Mouse (Mus musculus): ENCODE data around the gene Cdnf. TPM values are rescaled to one million over a fixed set of nuclear protein-coding genes. Genes with fewer than 3 reads are reported as not detected.

Gene Cdnf
- 0.02 TPM in 1 of 2 replicates, not detected in the other for polyA plus RNA-seq (2012)

DNA sequence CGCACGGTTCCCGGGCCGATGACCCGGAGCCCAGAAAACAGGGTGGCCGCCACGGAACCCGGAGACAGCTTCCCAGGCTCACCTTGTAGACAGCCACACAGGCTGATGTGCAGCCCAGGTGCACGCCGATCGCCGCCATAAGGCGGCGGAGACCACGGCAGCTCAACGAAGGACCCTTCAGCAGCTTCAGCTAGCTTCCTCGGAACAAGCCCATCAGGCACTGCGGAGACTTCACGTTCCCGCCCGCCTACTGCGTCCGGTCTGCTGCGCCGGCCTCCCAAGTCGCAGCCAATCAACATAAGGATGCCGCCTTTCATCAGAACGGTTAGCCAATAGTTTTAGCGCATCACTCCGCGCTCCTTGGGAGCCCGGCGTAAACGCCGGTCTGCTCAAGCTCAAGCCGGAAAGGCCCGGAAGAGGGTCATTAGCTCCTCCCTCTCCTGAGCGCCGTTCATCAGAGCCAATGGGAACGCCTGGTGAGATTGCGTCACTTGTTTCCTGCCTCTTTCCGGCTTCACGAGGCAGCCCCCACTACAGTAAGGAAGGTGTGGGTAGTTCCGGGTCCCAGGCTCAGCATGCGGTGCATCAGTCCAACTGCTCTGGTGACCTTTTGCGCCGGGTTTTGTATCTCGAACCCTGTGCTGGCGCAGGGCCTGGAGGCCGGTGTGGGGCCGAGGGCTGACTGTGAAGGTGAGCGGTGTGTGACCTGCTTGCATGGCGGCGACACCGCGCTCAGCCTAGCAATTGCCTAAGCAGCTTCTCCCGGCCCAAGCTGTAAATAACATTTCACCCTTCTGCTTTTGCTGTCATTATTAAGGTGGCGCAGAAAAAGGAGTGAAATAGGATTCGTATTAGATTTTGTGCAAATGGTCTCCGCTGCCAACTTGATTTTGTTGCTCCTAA lies at the start of gene Cdnf, which contains the start of the genes Gm45902 and Hspa14:
Gene Cdnf (plus strand): TSS at position 479 of the 903 bp plus-strand sequence.
Gene Gm45902 (minus strand): TSS at position 239 of the 903 bp plus-strand sequence.
Gene Hspa14 (minus strand): TSS at position 263 of the 903 bp plus-strand sequence.
- TF ChIP-seq TAL1 (IDR thresholded peaks at IDR 0.05; ENCODE audit: low read length) (no peak), GATA1 (IDR thresholded peaks at IDR 0.05; ENCODE audit: low read length) (no peak)
- peak within 1 kb of the TSS; percentile 75 for H3K4me3 ChIP-seq (replicated peaks)
- H3K27me3 ChIP-seq (ENCODE audit: control insufficient read depth) = no peaks in the 10 kb centered on the region
- H3K4me1 ChIP-seq (ENCODE audit: control insufficient read depth) = peaks cover 24% of the 10 kb centered on the region
- peaks cover 36% of the 10 kb centered on the region for H3K36me3 ChIP-seq (ENCODE audit: control insufficient read depth)
- H3K9me3 ChIP-seq (ENCODE audit: control insufficient read depth, low read length) = no peaks in the 10 kb centered on the region

DNA sequence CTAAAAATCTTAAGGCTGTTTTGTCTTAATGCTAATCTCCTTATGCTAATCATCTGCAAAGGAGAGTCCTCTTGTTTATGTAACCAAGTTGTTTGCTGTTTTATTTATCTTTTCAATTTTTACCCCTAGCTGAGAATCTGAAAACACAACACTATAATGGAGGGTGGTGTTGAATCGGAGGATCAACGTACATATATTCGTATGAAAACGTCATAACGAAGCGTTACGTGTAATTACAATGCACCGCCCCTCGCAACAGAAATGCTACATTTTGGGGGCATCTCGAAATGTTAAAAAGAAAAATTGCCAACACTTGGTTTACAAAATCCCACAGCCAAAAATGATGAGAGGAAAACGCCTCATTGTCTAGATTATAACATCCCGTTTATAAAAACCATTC lies 38.9 kb upstream of the Cdnf start:
- H3K27me3 ChIP-seq (ENCODE audit: control insufficient read depth) = no peaks in the 10 kb centered on the region
- peaks cover 19% of the 10 kb centered on the region for H3K4me1 ChIP-seq (ENCODE audit: control insufficient read depth)
- no peaks in the 10 kb centered on the region for H3K9me3 ChIP-seq (ENCODE audit: control insufficient read depth, low read length)
- H3K36me3 ChIP-seq (ENCODE audit: control insufficient read depth) = peaks cover 33% of the 10 kb centered on the region
- TF ChIP-seq TAL1 (IDR thresholded peaks at IDR 0.05; ENCODE audit: low read length) (no peak), GATA1 (IDR thresholded peaks at IDR 0.05; ENCODE audit: low read length) (no peak)
- H3K4me3 ChIP-seq (replicated peaks) = peak overlapping the region; percentile 99

DNA sequence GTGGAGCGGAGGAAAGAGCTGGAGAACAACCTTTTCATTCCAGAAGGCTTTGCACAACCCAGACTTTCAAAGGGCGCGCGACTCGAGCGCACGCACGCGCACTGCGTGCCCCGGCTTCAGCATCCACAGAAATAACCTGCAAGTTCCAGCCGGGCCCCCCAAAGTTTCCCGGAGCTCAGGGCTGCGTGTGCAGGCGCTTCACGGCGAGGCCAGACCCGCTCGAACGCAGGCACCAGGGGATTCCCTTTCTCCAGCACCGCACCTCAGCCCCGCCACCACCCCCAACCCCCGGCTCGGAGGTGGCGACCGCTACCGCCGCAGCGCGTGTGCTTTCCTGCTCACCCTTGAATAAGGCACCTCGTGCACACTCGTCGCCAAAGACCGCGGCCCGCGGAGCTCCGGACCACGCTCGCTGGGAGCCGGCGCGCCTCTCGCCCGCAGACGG lies 38.4 kb upstream of the Cdnf start:
- Histone ChIP-seq H3K27me3 (ENCODE audit: control insufficient read depth) (no peaks in the 10 kb centered on the region), H3K4me3 (replicated peaks) (peak overlapping the region; percentile 99), H3K36me3 (ENCODE audit: control insufficient read depth) (peaks cover 28% of the 10 kb centered on the region), H3K4me1 (ENCODE audit: control insufficient read depth) (peaks cover 19% of the 10 kb centered on the region), H3K9me3 (ENCODE audit: control insufficient read depth, low read length) (0 out of 2 replicates have a peak, but pooled peaks cover 2% of the 10 kb centered on the region)
- no peak for TF ChIP-seq TAL1 (IDR thresholded peaks at IDR 0.05; ENCODE audit: low read length)
- TF ChIP-seq GATA1 (IDR thresholded peaks at IDR 0.05; ENCODE audit: low read length) = no peak

DNA sequence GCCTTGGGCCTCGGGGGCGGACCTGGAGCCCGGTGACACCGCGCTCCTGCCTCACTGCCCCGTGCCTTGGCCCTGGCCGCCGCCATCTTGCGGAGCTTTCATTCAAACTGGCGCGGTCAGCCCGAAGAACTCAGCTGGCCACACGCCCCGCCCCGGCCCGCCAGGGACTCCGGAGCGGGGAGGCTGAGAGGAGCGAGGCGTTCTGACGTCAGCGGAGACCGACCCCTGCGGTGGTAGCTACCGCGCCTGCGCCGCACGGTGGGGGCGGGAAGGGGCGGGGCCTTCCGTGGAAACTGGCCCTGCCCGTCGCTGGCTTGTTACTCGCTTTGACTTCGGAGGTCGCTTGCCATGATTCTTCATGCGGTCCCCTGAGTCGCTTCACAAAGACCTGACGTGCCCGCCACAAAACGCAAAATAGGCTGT lies 38.0 kb upstream of the Cdnf start, which contains the start of gene Suv39h2:
Gene Suv39h2 (minus strand): TSS at position 171 of the 423 bp plus-strand sequence.
- Histone ChIP-seq H3K9me3 (ENCODE audit: control insufficient read depth, low read length) (0 out of 2 replicates have a peak, but pooled peaks cover 3% of the 10 kb centered on the region), H3K4me3 (replicated peaks) (peak within 1 kb of the TSS; percentile 99), H3K4me1 (ENCODE audit: control insufficient read depth) (peaks cover 22% of the 10 kb centered on the region), H3K27me3 (ENCODE audit: control insufficient read depth) (no peaks in the 10 kb centered on the region), H3K36me3 (ENCODE audit: control insufficient read depth) (peaks cover 23% of the 10 kb centered on the region)
- TF ChIP-seq GATA1 (IDR thresholded peaks at IDR 0.05; ENCODE audit: low read length) (no peak), TAL1 (IDR thresholded peaks at IDR 0.05; ENCODE audit: low read length) (no peak)

DNA sequence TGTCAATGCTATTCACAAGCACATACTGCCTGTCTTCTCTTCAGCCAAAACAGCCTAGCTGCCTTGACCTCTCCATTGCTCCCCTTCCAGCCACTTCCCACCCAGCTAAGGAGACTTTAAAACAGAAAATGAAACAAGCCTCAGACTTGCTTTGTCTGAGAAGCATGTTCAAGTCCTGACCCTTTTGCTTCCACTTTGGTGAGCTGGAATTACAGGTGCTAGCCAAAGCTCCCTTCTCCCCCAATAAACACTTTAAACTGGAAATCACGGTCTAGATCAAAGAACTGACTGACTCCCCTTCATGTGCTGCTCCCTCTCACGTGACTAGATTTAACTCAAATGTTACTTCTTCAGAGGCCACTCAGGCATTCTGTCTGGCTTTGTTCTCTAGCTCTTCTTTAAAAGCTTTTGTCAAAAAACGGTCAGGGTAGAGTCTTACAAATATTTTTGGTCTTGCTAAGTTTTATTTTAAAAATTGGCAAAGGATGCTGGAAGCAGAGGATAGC lies 37.0 kb upstream of the Cdnf start:
- H3K9me3 ChIP-seq (ENCODE audit: control insufficient read depth, low read length) = 0 out of 2 replicates have a peak, but pooled peaks cover 3% of the 10 kb centered on the region
- H3K27me3 ChIP-seq (ENCODE audit: control insufficient read depth) = no peaks in the 10 kb centered on the region
- TF ChIP-seq GATA1 (IDR thresholded peaks at IDR 0.05; ENCODE audit: low read length) = no peak
- no peak for TF ChIP-seq TAL1 (IDR thresholded peaks at IDR 0.05; ENCODE audit: low read length)
- H3K36me3 ChIP-seq (ENCODE audit: control insufficient read depth) = peaks cover 15% of the 10 kb centered on the region
- H3K4me3 ChIP-seq (replicated peaks) = peak overlapping the region; percentile 99
- peaks cover 24% of the 10 kb centered on the region for H3K4me1 ChIP-seq (ENCODE audit: control insufficient read depth)

DNA sequence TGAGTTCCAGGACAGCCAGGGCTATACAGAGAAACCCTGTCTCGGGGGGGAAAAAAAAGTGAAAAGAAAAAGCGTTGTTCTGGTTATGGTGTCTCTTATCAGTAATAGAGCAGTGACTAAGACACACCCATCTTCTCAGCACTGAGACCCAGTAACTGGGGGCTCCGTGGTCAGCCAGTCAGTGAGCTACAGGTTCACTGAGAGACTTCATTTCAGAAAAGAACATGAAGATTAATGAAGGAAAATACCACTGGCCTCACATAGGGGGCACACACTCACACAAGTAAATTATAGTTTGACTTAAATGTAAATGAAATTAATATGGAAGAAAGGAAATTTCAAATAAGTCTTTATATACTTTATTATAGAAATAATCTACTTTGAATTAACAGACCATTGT lies 32.6 kb upstream of the Cdnf start:
- TF ChIP-seq GATA1 (IDR thresholded peaks at IDR 0.05; ENCODE audit: low read length) (no peak), TAL1 (IDR thresholded peaks at IDR 0.05; ENCODE audit: low read length) (no peak)
- Histone ChIP-seq H3K4me1 (ENCODE audit: control insufficient read depth) (peaks cover 13% of the 10 kb centered on the region), H3K27me3 (ENCODE audit: control insufficient read depth) (no peaks in the 10 kb centered on the region), H3K36me3 (ENCODE audit: control insufficient read depth) (no peaks in the 10 kb centered on the region; the same call in 1 of the 2 replicates), H3K9me3 (ENCODE audit: control insufficient read depth, low read length) (0 out of 2 replicates have a peak, but pooled peaks cover 3% of the 10 kb centered on the region), H3K4me3 (replicated peaks) (no peak overlapping the region)

DNA sequence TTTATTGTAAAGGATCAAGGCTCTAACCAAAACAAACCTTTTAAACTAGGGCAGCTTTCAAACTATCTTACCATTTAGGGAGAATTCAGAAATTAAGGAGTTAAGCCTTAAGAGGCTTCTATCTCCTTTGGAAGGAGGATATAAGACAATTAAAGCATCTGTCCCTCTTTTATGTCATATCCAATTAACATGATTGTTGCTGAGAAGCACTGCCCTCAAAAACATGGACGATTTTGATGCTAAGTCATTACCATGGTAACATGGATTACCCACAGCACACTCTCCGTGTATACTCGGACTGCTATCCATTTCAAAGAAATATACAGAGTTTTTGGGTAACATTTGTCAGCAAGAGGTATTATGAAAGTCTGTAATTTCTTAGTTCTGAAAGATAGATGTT lies 23.0 kb upstream of the Cdnf start:
- H3K27me3 ChIP-seq (ENCODE audit: control insufficient read depth) = no peaks in the 10 kb centered on the region
- no peak overlapping the region for H3K4me3 ChIP-seq (replicated peaks)
- TF ChIP-seq GATA1 (IDR thresholded peaks at IDR 0.05; ENCODE audit: low read length) (no peak), TAL1 (IDR thresholded peaks at IDR 0.05; ENCODE audit: low read length) (no peak)
- H3K4me1 ChIP-seq (ENCODE audit: control insufficient read depth) = peaks cover 9% of the 10 kb centered on the region
- peaks cover 57% of the 10 kb centered on the region for H3K36me3 ChIP-seq (ENCODE audit: control insufficient read depth)
- no peaks in the 10 kb centered on the region for H3K9me3 ChIP-seq (ENCODE audit: control insufficient read depth, low read length)

DNA sequence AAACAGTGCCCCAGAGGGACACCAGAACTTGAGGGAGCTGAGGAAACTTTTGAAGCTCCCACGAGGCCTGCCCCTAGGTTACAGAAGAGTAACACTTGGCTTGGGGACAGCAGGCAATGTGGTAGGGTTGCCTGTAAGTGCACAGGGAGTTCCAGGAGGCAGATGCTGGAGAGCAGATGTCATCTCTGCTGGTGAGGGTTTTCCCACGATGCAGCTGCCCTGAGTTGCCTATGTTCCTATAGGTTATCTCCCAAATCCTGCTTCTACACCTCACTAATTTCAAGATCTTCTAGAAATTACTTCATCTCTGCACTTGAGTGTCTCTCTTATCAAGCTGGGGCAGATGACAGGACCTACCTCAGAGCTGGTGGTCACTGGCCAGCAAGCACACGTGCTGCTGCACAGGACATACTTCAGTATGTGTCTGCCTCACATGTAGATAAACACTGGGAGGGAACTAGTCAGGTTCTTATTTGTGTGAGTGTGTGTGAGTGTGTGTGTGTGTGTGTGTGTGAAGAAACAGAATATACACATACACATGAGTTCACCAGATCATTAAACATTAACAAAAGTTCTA lies 18.9 kb upstream of the Cdnf start:
- TF ChIP-seq GATA1 (IDR thresholded peaks at IDR 0.05; ENCODE audit: low read length) (no peak), TAL1 (IDR thresholded peaks at IDR 0.05; ENCODE audit: low read length) (no peak)
- Histone ChIP-seq H3K36me3 (ENCODE audit: control insufficient read depth) (peaks cover 91% of the 10 kb centered on the region), H3K4me1 (ENCODE audit: control insufficient read depth) (peaks cover 15% of the 10 kb centered on the region), H3K9me3 (ENCODE audit: control insufficient read depth, low read length) (no peaks in the 10 kb centered on the region), H3K4me3 (replicated peaks) (no peak overlapping the region), H3K27me3 (ENCODE audit: control insufficient read depth) (no peaks in the 10 kb centered on the region)

Data from erythroblast, embryonic 14.5 days (primary cell).